Mouse (Mus musculus) midbrain, embryonic 11.5 days (tissue): ENCODE results near the gene Atf2. TPM values are rescaled to one million over a fixed set of nuclear protein-coding genes. Genes with fewer than 3 reads are reported as not detected.
"Not testable (repeated sequence)": the region's sequence is repeated elsewhere in the genome, so short reads cannot be mapped to it uniquely, and the experiment has no call there.

Source experiments
- ATAC-seq: fragments of 200-750 bp; cut with Nextera tagmentation; 2 replicates; pipeline ENCODE4 v1.8.0; 2017; ENCODE audit warnings: moderate TSS enrichment, moderate library complexity; ENCODE audit not compliant: low FRiP score
- DNase-seq: peaks from one replicate; pipeline ENCODE4 v3.0.0; 2015; ENCODE audit warnings: low spot score; ENCODE audit errors: missing footprints
- H3K27ac ChIP-seq: fragments of 300-500 bp; sonication (generic); 2 replicates; pipeline ENCODE4 v1.5.1; 2014; ENCODE audit warnings: low read depth, low read length
- H3K27me3 ChIP-seq: fragments of 300-500 bp; sonication (generic); 2 replicates; pipeline ENCODE4 v1.6.1; 2014; ENCODE audit warnings: mild to moderate bottlenecking, low read length, moderate library complexity, mixed read lengths; ENCODE audit not compliant: control insufficient read depth, insufficient read depth
- H3K36me3 ChIP-seq: fragments of 300-500 bp; sonication (generic); 2 replicates; pipeline ENCODE4 v1.6.1; 2014; ENCODE audit warnings: mild to moderate bottlenecking, low read length, moderate library complexity, mixed read lengths; ENCODE audit not compliant: control insufficient read depth, insufficient read depth
- H3K4me1 ChIP-seq: fragments of 300-500 bp; sonication (generic); 2 replicates; pipeline ENCODE4 v1.6.1; 2014; ENCODE audit warnings: low read length; ENCODE audit not compliant: control insufficient read depth, insufficient read depth
- H3K4me2 ChIP-seq: fragments of 300-500 bp; sonication (generic); 2 replicates; pipeline ENCODE4 v1.6.1; 2014; ENCODE audit warnings: mild to moderate bottlenecking, moderate library complexity
- H3K4me3 ChIP-seq: fragments of 300-500 bp; sonication (generic); 2 replicates; pipeline ENCODE4 v1.5.1; 2014; ENCODE audit warnings: low read depth, low read length
- H3K9ac ChIP-seq: fragments of 300-500 bp; sonication (generic); 2 replicates; pipeline ENCODE4 v1.6.1; 2014; ENCODE audit warnings: low read length
- H3K9me3 ChIP-seq: fragments of 300-500 bp; sonication (generic); 2 replicates; pipeline ENCODE4 v1.6.1; 2016; ENCODE audit warnings: low read length; ENCODE audit not compliant: control insufficient read depth
- WGBS: fragments of 180-500 bp; shearing (Covaris S2); extraction: QIAGEN DNeasy Blood & Tissue Kit; methylation state at CpG from one replicate; pipeline ENCODE4 v1.1.7; 2014; 5-methylcytosine and 5-hydroxymethylcytosine counted together
- polyA plus RNA-seq: library from polyadenylated mRNA; unstranded; fragments of >200 nt; fragmentation: Nextera tagmentation; extraction: Ambion mirVana; gene quantifications from 2 replicates; pipeline ENCODE4 v1.2.1, GENCODE M21; 2014

The Atf2 gene
- polyA plus RNA-seq, 1 experiment from 2014 or later = 83.3 TPM

DNA sequence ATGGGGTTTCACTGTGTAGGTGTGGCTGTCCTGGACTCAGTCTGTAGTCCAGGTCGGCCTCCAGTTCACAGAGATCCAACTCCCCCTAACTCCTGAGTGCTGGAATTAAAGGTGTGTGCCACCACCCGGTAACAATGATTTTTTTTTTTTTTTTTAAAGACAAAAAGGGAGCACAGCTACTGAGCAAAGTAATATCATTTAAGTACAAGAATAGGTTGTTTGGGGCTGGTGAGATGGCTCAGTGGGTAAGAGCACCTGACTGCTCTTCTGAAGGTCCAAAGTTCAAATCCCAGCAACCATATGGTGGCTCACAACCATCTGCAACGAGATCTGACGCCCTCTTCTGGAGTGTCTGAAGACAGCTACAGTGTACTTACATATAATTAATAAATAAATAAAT, 4.5 kb upstream of the Atf2 start:
- H3K27me3 ChIP-seq, H3K4me2 ChIP-seq, H3K36me3 ChIP-seq, H3K4me1 ChIP-seq, DNase-seq, H3K4me3 ChIP-seq, ATAC-seq, H3K9me3 ChIP-seq, H3K27ac ChIP-seq, H3K9ac ChIP-seq: not testable (repeated sequence)
- 68% methylated on average over 4 of the region's 4 CpGs for WGBS

DNA sequence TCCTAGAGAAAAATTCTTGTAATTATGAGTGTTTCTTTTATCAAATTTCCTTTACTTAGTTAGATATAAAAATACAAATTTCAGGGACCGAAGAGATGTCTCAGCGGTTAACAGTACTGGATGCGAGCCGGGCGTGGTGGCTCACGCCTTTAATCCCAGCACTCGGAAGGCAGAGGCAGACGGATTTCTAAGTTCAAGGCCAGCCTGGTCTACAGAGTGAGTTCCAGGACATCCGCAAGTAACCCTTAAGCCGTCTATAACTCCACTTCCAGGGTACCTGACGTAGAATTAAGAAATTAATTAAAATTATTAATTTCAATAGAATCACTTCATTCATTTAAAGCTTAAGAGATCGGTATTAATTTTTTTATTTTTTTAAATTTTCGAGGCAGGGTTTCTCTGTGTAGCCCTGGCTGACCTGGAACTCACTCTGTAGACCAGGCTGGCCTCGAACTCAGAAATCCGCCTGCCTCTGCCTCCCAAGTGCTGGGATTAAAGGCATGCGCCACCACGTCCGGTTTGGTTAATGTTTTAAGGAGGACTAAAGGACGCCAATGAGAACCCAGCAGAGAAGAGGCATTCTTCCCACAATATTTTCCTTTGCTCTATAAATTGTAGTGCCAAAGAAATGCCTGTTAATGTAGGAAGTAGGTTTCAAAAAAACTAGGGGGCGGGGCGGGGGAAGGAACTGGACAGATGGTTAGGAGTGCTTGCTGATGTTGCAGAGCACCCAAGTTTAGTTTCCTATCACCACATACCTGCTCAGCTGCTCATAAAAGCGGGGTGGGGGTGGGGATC, 1.2 kb upstream of the Atf2 start:
- Histone ChIP-seq H3K9me3 (no peaks in the 10 kb centered on the region), H3K27me3 (no peaks in the 10 kb centered on the region), H3K27ac (peak overlapping the region; percentile 67), H3K4me1 (0 out of 2 replicates have a peak, but pooled peaks cover 5% of the 10 kb centered on the region), H3K36me3 (no peaks in the 10 kb centered on the region; the same call in 1 of the 2 replicates), H3K4me2 (peak overlapping the region; percentile 50), H3K9ac (peak overlapping the region; percentile 80), H3K4me3 (peak overlapping the region; percentile 76)
- WGBS = 69% methylated on average over 22 of the region's 22 CpGs
- no peak for ATAC-seq
- peak; percentile 70 for DNase-seq

DNA sequence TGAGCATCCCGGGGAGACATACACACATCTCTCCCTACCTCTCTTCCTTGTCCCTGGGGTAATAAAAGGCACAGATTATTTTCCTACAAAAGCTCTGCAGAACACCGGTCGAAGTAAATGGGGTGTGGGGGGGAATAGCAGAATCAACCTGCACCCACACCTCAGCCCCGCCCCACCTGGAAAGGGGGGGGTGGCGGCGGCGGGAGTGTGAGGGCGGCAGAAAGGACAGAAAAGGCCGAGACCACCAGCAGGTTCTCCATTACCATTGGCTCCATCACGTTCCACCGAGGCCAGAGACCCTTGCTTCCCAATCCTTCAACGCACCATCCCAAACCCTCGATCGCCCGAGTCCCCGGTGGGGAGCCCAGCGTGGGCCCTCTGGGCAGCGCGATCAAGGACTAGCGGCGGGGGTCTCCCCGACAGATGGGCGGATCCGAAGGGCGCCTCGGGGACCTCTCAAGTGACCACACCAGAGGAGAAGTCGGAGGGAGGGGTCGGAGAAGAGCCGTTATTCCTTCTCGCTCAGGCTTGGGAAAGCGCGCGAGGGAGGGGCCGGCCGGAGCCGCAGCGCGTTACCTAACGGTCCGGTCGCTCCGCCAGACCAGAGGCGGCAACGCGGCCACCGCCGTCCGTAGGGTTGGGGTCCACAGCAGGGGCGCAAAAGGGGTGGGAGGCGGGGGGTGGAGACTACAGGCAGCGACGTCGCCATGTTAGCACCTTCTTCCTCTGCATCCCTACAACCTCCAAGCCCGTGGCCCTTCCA, 557 bp downstream of the Atf2 start:
- Histone ChIP-seq H3K27me3 (no peaks in the 10 kb centered on the region), H3K9me3 (no peaks in the 10 kb centered on the region), H3K4me1 (0 out of 2 replicates have a peak, but pooled peaks cover 5% of the 10 kb centered on the region), H3K4me2 (peak overlapping the region; percentile 72), H3K4me3 (peak overlapping the region; percentile 76), H3K27ac (peak overlapping the region; percentile 80), H3K36me3 (no peaks in the 10 kb centered on the region; the same call in 1 of the 2 replicates), H3K9ac (peak overlapping the region; percentile 94)
- ATAC-seq (peak; percentile 76), DNase-seq (peak; percentile 96)
- under 1% methylated on average over 54 of the region's 54 CpGs for WGBS

GRCm38 (mm10) chr2:73885997-73886396, 6.4 kb downstream of the Atf2 start:
- Histone ChIP-seq H3K27ac (no peak overlapping the region), H3K27me3 (no peaks in the 10 kb centered on the region), H3K4me3 (no peak overlapping the region), H3K9ac (no peak overlapping the region), H3K4me1 (no peaks in the 10 kb centered on the region), H3K36me3 (no peaks in the 10 kb centered on the region; the same call in 1 of the 2 replicates), H3K9me3 (no peaks in the 10 kb centered on the region), H3K4me2 (no peak overlapping the region)
- WGBS = 83% methylated on average over 2 of the region's 2 CpGs
- no peak for ATAC-seq
- peak; percentile 62 for DNase-seq

GRCm38 (mm10) chr2:73877891-73878290, 14.5 kb downstream of the Atf2 start:
- no peak overlapping the region for H3K4me3 ChIP-seq
- H3K27ac ChIP-seq = no peak overlapping the region
- no peaks in the 10 kb centered on the region for H3K27me3 ChIP-seq

DNA sequence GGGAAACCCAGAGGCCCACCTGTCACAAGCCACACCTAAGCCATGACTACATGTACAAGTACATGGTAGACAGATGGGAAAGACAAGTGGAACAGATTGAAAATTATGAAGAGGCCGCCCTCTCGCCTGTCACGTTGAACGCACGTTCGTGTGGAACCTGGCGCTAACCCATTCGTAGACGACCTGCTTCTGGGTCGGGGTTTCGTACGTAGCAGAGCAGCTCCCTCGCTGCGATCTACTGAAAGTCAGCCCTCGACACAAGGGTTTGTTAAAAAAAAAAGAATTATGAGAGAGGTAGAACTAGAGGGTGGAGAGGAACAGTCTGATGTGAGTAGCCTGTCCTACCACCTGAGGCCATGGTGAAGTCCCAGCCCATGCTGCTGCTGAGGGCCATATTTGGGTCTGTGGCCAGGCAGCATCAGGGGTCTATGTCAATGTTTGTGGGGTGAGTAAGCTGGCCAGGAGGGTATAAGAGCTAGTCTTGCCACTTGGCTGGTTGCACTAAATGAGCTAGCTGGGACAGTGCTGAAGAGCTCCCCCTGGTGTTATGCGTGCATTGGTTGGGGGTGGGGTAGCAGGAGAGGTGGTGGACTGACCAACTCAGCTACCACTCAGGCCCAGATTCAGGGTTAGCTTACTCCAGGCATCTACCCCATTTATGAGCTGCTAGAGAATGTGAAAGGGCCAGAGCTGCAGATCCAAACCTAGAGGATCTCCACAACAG, 24.5 kb downstream of the Atf2 start:
- 78% methylated on average over 16 of the region's 16 CpGs for WGBS
- no peak overlapping the region for H3K4me3 ChIP-seq
- H3K27me3 ChIP-seq = no peaks in the 10 kb centered on the region
- DNase-seq = peak; percentile 86
- H3K4me1 ChIP-seq = no peaks in the 10 kb centered on the region
- no peak for ATAC-seq
- H3K27ac ChIP-seq = no peak overlapping the region
- no peaks in the 10 kb centered on the region for H3K9me3 ChIP-seq
- H3K4me2 ChIP-seq = no peak overlapping the region
- no peak overlapping the region for H3K9ac ChIP-seq
- H3K36me3 ChIP-seq = no peaks in the 10 kb centered on the region; the same call in 1 of the 2 replicates

More at GRCm38 (mm10) chr2:73877891-73878290, 14.5 kb downstream of the Atf2 start:
- Histone ChIP-seq H3K4me1 (no peaks in the 10 kb centered on the region), H3K36me3 (no peaks in the 10 kb centered on the region; the same call in 1 of the 2 replicates), H3K9ac (no peak overlapping the region), H3K9me3 (no peaks in the 10 kb centered on the region), H3K4me2 (no peak overlapping the region)
- no peak for DNase-seq
- ATAC-seq = no peak
- WGBS = 88% methylated on average over 2 of the region's 2 CpGs

GRCm38 (mm10) chr2:73860046-73860624, 32.3 kb downstream of the Atf2 start:
- no peaks in the 10 kb centered on the region for H3K9me3 ChIP-seq
- H3K9ac ChIP-seq = no peak overlapping the region
- H3K4me3 ChIP-seq = no peak overlapping the region
- no peak for ATAC-seq
- H3K4me2 ChIP-seq = no peak overlapping the region
- H3K27ac ChIP-seq = no peak overlapping the region
- no peaks in the 10 kb centered on the region for H3K27me3 ChIP-seq
- no peak for DNase-seq
- WGBS = 91% methylated on average over 4 of the region's 4 CpGs
- no peaks in the 10 kb centered on the region for H3K36me3 ChIP-seq
- no peaks in the 10 kb centered on the region for H3K4me1 ChIP-seq

DNA sequence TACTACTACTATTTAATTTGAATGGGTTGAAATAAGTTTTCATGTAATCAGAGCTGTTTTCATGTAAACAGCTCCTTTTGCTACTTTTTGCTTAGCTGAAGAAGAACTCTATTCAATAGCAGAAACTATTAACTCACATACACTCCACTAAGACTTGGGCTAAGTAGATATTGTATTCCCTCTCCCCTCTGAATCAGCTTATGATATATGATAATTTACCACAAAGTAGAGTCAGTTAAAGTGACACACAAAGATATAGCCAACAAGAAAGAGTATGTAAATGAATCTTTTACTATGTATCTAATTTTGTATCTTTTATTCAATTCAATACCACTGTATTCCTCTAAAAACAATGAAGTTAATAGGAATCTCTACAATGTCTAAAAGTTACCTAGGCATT, 35.1 kb downstream of the Atf2 start:
- no peak for ATAC-seq
- DNase-seq = no peak

More for the DNA sequence above, 35.1 kb downstream of the Atf2 start:
- H3K4me3 ChIP-seq = no peak overlapping the region
- no peaks in the 10 kb centered on the region for H3K36me3 ChIP-seq
- H3K4me2 ChIP-seq = no peak overlapping the region
- H3K27me3 ChIP-seq = no peaks in the 10 kb centered on the region
- no peaks in the 10 kb centered on the region for H3K9me3 ChIP-seq
- H3K4me1 ChIP-seq = no peaks in the 10 kb centered on the region
- H3K27ac ChIP-seq = no peak overlapping the region
- no peak overlapping the region for H3K9ac ChIP-seq
